Mouse (Mus musculus): Measurements from ENCODE around the gene Scarb2.
A peak's percentile ranks its signal among the peaks of the same experiment; 100 is the strongest.

Gene Scarb2

DNA sequence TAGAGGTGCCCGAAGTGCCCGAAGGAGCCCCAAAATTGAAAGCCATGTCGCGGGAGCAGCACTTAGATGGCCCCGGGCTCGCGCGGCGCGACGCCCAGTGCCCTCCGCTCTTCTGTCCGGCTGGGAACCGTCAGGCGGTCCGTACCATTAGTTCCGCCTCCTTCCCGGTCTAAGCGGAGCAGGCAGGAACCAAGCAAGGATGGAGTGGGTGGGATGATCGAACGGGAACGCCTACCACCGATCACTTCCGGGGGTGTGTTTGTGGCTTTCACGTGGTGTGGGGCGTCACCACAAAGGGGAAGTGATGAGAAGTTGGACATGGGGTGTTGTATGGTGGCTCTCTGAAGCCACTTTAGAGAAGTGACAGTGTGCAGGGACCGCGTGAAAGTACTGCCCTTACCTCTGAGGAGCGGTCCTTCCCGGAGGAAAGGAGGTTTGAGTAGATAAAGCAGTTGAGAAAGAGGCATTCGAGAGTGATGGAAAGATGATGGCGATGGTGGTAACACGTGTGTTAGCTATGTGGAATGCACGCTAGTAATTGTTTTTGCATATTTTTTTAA is 71.5 kb downstream of the Scarb2 start, which contains the start of gene Nup54:
Nup54 (minus strand) TSS at position 195 of the 560 bp plus-strand sequence.
- DNase-seq (ENCODE audit: low spot score in 2 of 2) = peak; percentile 96 to 97

DNA sequence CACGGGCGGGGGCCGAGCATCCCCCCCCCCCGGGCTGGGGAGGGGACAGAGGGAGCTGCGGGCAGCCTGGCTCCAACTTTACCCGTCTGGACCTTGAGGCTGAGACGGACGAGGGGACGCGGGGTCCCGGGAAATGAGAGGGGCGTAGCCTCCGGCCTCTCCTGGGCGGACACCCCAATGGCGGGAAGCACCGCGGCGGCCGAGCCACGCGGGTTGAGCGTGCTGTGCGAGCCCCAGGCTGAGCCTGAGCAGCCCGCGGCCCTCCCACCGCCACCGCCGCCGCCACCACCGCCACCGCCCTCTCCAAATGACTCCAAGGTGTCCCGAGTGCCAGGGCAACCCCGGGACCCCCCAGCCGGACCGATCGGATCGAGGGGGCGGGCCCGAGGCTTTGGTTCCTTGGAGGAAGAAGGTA is 72.1 kb downstream of the Scarb2 start:
- DNase-seq (ENCODE audit: low spot score in 2 of 2) = no peak

- no peak for DNase-seq (ENCODE audit: low spot score in 2 of 2)
Observed at GRCm38 (mm10) chr5:92434070-92434469, 72.6 kb downstream of the Scarb2 start.

DNA sequence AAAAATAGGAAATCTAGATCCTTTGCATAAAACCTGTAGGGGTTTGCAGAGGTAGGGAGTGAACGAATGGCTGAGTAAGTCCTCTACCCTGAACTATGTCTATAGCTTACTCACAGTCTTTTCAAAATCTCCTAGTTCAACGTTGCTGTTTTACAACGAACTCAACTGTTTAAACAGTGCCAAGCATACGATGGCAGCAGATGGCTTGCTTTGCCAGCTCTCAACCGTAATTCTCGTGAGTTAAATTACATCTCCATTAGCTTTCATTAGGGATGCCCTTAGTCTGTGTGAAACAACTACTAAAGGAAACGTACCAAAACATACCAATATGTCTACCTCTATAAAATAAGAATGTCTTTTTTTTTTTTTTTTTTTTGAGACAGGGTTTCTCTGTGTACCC is 75.0 kb downstream of the Scarb2 start:
- DNase-seq (ENCODE audit: low spot score in 2 of 2) = no peak

DNA sequence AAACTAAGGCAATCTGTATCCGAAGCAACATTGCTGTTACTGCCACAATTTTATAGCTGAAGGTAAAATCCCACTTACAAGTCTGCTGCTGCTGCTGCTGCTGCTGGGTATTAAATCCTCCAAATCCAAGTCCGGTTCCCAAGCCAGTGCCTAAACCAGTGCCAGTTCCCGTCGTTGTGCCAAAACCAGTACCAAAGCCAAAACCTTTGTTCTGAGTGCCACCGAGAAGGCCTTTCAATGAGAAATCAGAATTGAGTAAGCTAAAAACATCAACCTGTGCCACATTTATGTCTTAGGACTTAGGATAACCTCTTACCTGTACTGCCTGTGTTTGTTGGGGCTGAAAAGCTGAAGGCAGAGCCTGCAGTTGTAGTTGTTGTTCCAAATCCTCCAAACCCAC is 75.9 kb downstream of the Scarb2 start:
- peak in 1 of 2 experiments; percentile 38 for DNase-seq (ENCODE audit: low spot score in 2 of 2)

DNA sequence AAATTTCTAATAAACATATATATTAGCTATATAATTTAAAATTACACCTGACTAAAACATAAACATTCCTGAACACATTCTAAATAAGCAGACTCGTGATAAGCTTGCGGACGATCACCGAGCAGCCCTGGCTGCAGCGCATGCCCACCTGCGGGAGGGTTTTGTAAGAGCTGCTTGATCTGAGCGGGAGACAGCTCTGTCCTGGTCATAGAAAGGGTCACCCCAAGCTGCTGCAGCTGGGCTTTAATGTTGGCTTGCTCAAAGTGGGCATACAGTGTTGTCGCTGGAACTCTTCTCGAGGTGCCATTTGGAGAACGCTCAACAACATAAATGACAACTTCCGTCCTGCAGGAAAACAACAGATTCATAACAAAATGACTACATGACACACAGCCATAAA is 82.5 kb downstream of the Scarb2 start:
- DNase-seq (ENCODE audit: low spot score in 2 of 2) = no peak

GRCm38 (mm10) chr5:92413982-92414375 is 92.7 kb downstream of the Scarb2 start:
- DNase-seq (ENCODE audit: low spot score in 2 of 2) = no peak

DNA sequence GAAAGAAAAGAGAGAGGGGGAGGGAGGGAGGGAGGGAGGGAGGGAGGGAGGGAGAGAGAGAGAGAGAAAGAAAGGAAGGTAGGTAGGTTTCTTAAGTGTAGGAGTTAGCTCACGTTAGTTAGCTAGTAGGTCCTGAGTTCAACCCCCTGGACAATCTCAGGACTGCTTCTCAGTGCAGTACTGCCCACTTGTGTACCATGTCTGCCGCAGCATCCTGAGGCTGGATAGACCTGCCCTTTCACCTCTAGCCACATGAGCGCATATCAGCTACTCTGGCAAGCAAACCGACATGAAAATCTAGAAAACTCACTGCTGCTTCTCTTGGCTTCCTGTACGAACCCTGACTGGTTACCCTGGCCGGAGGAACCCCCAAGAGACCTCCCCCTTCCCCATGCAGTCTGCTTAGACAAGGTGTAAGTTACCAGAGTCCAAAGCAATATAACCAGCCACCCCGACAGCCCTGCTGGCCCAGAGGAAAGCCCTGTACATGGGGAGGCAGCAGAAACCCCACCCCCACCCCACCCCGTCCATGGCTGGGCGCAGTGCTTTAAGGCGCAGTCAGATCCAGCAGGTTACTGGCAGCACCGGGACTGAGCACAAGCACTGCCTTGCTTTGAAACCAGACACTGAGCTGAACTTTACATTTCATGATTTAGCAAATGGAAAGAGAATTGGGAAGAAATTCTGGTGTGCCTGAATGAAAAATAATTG is 93.2 kb downstream of the Scarb2 start:
- no peak for DNase-seq (ENCODE audit: low spot score in 2 of 2)

DNA sequence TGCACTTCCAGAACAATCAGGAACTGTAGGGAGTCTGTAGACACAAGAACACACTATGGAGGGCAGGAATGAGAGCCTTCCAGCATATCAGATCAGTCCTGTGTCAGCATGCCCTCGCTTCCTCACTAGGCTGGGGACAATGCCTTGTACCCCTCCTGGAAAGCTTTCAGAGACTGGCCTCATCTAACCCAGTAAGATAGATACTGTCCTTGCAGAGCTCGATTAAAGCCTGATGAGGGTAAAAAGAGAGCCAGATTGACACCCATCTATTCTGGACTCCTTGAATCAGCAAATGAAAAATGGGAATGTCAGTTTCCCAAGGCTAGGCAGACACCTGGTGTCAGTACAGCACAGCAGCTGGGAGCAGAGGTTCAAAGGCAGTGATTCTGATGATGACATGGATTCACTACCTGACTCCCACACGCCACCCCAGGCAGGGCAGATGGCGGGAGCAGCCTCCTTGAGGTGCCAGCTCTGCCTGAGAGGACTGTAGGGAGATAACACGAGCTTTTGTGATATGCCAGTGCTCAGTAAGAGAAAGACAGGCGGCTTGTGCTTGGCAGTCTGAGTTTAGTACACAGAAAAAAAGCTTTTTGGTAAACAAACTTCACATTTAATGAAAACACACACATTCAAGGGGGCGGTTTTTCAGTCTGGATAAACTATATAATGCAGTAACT is 95.0 kb downstream of the Scarb2 start:
- DNase-seq (ENCODE audit: low spot score in 2 of 2) = no peak

- no peak for DNase-seq (ENCODE audit: low spot score in 2 of 2)
Observed at GRCm38 (mm10) chr5:92410486-92410885, 96.1 kb downstream of the Scarb2 start.

DNA sequence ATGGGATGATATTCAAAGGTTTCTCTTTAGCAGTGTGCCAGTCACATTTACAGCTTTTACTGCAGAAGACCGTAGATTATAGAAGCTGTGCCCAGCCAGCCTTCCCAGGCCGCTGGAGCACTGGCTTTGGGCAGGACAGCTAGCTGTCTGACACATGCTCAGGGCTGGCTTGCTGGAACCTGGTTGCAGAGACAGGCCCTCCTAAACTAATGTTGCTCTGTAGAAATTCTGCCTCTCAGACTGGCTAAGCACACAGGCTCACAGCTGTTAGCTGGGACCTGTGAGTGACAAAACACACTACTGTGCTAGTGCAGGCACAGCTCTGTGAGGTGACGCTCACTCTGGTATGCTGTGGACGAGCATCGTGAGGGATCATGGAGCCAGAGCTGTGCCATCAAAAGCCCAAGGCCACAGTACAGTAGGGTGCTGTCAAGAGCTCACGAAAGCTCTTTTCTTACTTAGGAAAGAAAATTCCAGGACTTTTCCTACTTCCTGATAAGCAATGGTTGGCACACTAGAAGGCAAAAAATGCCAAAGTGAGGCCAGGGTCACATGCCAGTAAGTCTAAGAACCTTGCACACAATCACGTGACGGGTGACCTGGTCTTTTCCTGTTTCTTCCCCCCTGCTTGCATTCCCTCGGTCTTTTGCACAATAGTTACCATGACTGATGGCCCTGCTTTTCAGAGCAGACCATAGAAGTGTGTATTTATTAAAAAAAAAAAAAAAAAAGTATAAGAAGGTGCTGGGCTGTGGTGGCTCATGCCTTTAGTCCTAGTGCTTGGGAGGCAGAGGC is 97.1 kb downstream of the Scarb2 start:
- no peak for DNase-seq (ENCODE audit: low spot score in 2 of 2)

DNA sequence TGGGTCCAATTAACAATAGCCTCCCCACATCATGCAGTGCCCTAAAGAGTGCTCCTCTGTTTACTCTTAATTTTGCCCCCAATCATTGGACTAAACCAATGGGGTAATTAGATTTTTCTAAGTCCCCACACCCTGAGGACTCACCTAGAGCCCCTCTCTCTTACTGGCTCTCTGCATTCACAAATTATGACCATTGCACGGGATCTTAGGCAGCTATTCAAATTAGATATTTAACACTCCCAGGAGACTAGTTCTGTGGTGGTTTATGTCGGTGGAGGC is 102.3 kb downstream of the Scarb2 start:
- DNase-seq (ENCODE audit: low spot score in 2 of 2) = no peak

DNA sequence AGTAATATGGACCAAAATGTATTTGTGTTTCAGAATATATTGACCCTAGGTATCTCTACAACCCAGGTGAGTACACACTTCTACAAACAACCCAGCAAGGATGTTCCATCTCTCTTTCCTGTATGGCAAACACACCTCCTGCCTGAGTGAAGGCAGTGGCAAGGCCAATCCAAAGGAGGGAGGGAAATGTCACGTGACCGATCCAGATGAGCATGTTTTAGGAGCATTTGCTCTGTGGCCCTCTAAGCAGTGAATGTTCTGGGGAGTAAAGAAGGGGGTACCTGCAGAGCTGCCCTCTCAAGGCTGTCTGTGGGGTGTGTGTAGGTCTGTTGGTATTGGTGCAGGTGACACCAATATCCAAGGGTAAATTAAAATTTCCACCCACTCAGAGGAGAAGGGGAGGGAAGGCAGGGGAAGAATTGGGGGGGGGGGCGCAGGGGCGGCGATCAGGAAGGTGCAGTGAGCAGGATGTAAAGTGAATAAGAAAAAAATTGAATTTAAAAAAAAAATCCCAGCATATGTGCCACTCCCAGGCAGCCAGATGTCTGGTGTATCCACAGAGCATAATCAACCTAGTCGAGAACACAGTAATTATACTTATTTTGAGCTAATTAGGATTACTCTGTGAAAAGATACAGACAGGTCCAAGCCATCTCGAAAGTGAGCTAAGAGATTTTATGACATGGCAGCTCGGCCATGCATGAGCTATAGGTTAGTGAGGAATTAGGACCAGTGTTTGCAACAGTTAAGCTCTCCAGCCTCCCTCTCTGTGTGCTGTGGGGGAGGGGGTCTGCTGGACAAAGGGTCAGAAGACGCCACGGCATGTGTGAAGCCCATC is 102.9 kb downstream of the Scarb2 start:
- no peak for DNase-seq (ENCODE audit: low spot score in 2 of 2)

- no peak for DNase-seq (ENCODE audit: low spot score in 2 of 2)
Observed at GRCm38 (mm10) chr5:92402816-92403215, 103.8 kb downstream of the Scarb2 start.

DNA sequence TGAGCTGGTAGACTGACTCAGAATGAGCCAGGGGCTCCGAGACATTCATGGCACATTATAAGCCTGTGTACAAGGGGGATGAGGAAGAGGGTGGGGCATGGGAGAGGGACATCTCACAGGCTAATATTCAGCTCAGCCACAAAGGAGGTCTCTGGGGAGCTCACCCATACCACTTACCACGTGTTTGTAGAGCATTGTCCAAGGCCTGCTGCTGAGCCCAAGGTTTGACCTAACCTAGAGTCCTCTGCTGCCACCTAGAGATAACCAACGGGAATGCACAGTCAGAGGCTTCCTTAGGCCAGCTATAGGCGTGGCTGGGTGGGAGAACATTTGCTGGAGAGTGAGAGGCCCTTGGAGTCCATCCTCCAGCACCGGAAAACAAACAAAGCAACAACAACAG is 108.5 kb downstream of the Scarb2 start:
- DNase-seq (ENCODE audit: low spot score in 2 of 2) = peak; percentile 56 to 70

DNA sequence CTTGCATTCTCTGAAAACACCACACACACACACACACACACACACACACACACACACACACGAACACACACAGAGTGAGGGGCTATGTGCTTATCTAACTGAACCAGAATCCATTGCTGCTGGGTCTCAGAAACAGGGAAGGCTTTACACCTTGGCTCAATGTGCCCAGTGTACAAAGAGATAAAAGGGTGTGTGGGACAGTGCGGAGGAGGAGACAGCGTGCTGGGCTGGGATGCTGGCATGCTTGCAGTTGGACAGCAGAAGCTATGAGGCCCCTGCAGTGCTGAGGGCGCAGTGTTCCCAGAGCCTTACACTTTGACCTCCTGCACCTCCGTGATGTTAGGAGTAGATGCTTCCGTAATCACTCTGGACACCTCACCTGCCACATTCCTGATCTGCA is 110.2 kb downstream of the Scarb2 start:
- DNase-seq (ENCODE audit: low spot score in 2 of 2) = no peak

GRCm38 (mm10) chr5:92395764-92396163 is 110.9 kb downstream of the Scarb2 start:
- no peak for DNase-seq (ENCODE audit: low spot score in 2 of 2)

- DNase-seq (ENCODE audit: low spot score in 2 of 2) = no peak
Observed at GRCm38 (mm10) chr5:92393863-92394262, 112.8 kb downstream of the Scarb2 start.

GRCm38 (mm10) chr5:92392542-92392941 is 114.1 kb downstream of the Scarb2 start:
- no peak for DNase-seq (ENCODE audit: low spot score in 2 of 2)

Data from urinary bladder, postnatal 36 days (tissue).